In genomic region chr19:21581404-21581803, GRCm38 (mm10) we compare ENCODE assay signal across 24 mouse cellular contexts.
DNase-seq lines count a peak whose midpoint lies in the region; ATAC-seq lines count a peak whose summit lies in the region.
"Had no signal": no experiment of that assay in that cellular context is flagged by ENCODE, and none has a peak within 500 bp of the region (broad histone marks: within the 10 kb centered on the region; RNA-seq: fewer than 3 reads in every experiment).

No protein-coding gene starts in this region.

- peak overlapping the region; percentile 3; the same call in 1 of the 2 replicates for H3K4me3 ChIP-seq in heart, embryonic 13.5 days
- no peak overlapping the region for H3K4me3 ChIP-seq in midbrain, embryonic 11.5 days (ENCODE audit: low read depth, low read length)
- H3K4me3 ChIP-seq in midbrain, embryonic 14.5 days (replicated peaks; ENCODE audit: low read depth, low read length) = no peak overlapping the region
- H3K4me3 ChIP-seq: embryonic facial prominence, embryonic 15.5 days; erythroblast, embryonic 14.5 days; forebrain, embryonic 12.5 days; heart, embryonic 15.5 days; hindbrain, embryonic 10.5 days; intestine, embryonic 15.5 days had no signal

- peaks cover 21% of the 10 kb centered on the region for H3K4me1 ChIP-seq in heart, embryonic 13.5 days
- H3K4me1 ChIP-seq in midbrain, embryonic 11.5 days (ENCODE audit: control insufficient read depth, insufficient read depth, low read length) = no peaks in the 10 kb centered on the region
- H3K4me1 ChIP-seq in midbrain, embryonic 14.5 days (ENCODE audit: control insufficient read depth, insufficient read depth, low read length) = no peaks in the 10 kb centered on the region
- H3K4me1 ChIP-seq: embryonic facial prominence, embryonic 15.5 days; forebrain, embryonic 12.5 days; hindbrain, embryonic 10.5 days; intestine, embryonic 15.5 days had no signal

- DNase-seq in heart, adult 11 months = peak; percentile 11
- no peak for DNase-seq in heart, postnatal 25 days (ENCODE audit: low spot score)
- DNase-seq in heart, postnatal 4 days = no peak
- peak; percentile 72 for DNase-seq in midbrain, embryonic 11.5 days (ENCODE audit: low spot score, missing footprints)
- no peak for DNase-seq in midbrain, embryonic 14.5 days
- no peak for DNase-seq in adrenal gland, adult (ENCODE audit: inconsistent age in 2 of 2, low spot score in 1 of 2)
- DNase-seq: adrenal gland, adult 2 months; adrenal gland, postnatal 25 days; cerebellum, adult 2 months; cerebellum, postnatal 10 days; embryo, embryonic 11 days; gastrocnemius, postnatal 10 days; kidney, adult 18-20 months had no signal

- no peak overlapping the region; the same call in 1 of the 2 replicates for H3K9ac ChIP-seq in heart, embryonic 13.5 days
- H3K9ac ChIP-seq in midbrain, embryonic 11.5 days (ENCODE audit: low read length) = no peak overlapping the region
- no peak overlapping the region for H3K9ac ChIP-seq in midbrain, embryonic 14.5 days (replicated peaks; ENCODE audit: low read length)
- H3K9ac ChIP-seq: embryonic facial prominence, embryonic 15.5 days; forebrain, embryonic 12.5 days; heart, embryonic 15.5 days; hindbrain, embryonic 14.5 days; intestine, embryonic 15.5 days had no signal

- intact Hi-C loops in heart, postnatal 25 days (cut with DNase I) = no loop called here

- ATAC-seq in heart, embryonic 13.5 days (ENCODE audit: extremely low read depth, insufficient number of reproducible peaks, low FRiP score, low TSS enrichment) = no peak
- ATAC-seq in midbrain, embryonic 11.5 days (ENCODE audit: low FRiP score) = no peak
- ATAC-seq in midbrain, embryonic 14.5 days (ENCODE audit: low FRiP score, low TSS enrichment) = no peak
- ATAC-seq: activated CD4-positive, CD25-positive, alpha-beta regulatory T cell, adult 4 months; forebrain, embryonic 16.5 days; intestine, embryonic 15.5 days; Patski had no signal

- H3K27ac ChIP-seq in heart, embryonic 13.5 days (replicated peaks) = no peak overlapping the region
- no peak overlapping the region for H3K27ac ChIP-seq in midbrain, embryonic 11.5 days (ENCODE audit: low read depth, low read length)
- H3K27ac ChIP-seq in midbrain, embryonic 14.5 days (replicated peaks; ENCODE audit: low read depth, low read length) = no peak overlapping the region
- H3K27ac ChIP-seq: embryonic facial prominence, embryonic 15.5 days; forebrain, embryonic 12.5 days; heart, embryonic 15.5 days; hindbrain, embryonic 10.5 days; hindbrain, embryonic 14.5 days; intestine, embryonic 15.5 days had no signal

- no peaks in the 10 kb centered on the region for H3K36me3 ChIP-seq in heart, embryonic 13.5 days
- H3K36me3 ChIP-seq in midbrain, embryonic 11.5 days (ENCODE audit: control insufficient read depth, insufficient read depth, low read length) = no peaks in the 10 kb centered on the region
- no peaks in the 10 kb centered on the region for H3K36me3 ChIP-seq in midbrain, embryonic 14.5 days (ENCODE audit: control insufficient read depth, insufficient read depth, low read length)
- H3K36me3 ChIP-seq: embryonic facial prominence, embryonic 15.5 days; forebrain, embryonic 12.5 days; heart, embryonic 15.5 days; hindbrain, embryonic 10.5 days; intestine, embryonic 15.5 days had no signal

- H3K27me3 ChIP-seq in heart, embryonic 13.5 days (replicated peaks) = no peaks in the 10 kb centered on the region
- H3K27me3 ChIP-seq in midbrain, embryonic 11.5 days (ENCODE audit: control insufficient read depth, insufficient read depth, low read length) = no peaks in the 10 kb centered on the region
- H3K27me3 ChIP-seq in midbrain, embryonic 14.5 days (ENCODE audit: control insufficient read depth, insufficient read depth, low read length) = no peaks in the 10 kb centered on the region
- H3K27me3 ChIP-seq: embryonic facial prominence, embryonic 15.5 days; forebrain, embryonic 12.5 days; heart, embryonic 15.5 days; intestine, embryonic 15.5 days; Patski had no signal

- peak overlapping the region; percentile 47 for H3K4me2 ChIP-seq in heart, embryonic 13.5 days
- no peak overlapping the region for H3K4me2 ChIP-seq in midbrain, embryonic 11.5 days
- no peak overlapping the region for H3K4me2 ChIP-seq in midbrain, embryonic 14.5 days (ENCODE audit: low read length)
- H3K4me2 ChIP-seq: embryonic facial prominence, embryonic 15.5 days; forebrain, embryonic 12.5 days; hindbrain, embryonic 14.5 days; intestine, embryonic 15.5 days had no signal

- 38% methylated on average over 6 of the region's 6 CpGs for WGBS in heart, embryonic 13.5 days
- WGBS in midbrain, embryonic 11.5 days = 83% methylated on average over 6 of the region's 6 CpGs
- 86% methylated on average over 6 of the region's 6 CpGs for WGBS in midbrain, embryonic 14.5 days

- no peaks in the 10 kb centered on the region for H3K9me3 ChIP-seq in heart, embryonic 13.5 days
- no peaks in the 10 kb centered on the region for H3K9me3 ChIP-seq in midbrain, embryonic 11.5 days (ENCODE audit: control insufficient read depth, low read length)
- H3K9me3 ChIP-seq in midbrain, embryonic 14.5 days (ENCODE audit: control insufficient read depth, low read length) = no peaks in the 10 kb centered on the region
- H3K9me3 ChIP-seq: embryonic facial prominence, embryonic 15.5 days; forebrain, embryonic 12.5 days; heart, embryonic 15.5 days; hindbrain, embryonic 10.5 days; intestine, embryonic 15.5 days had no signal

Comparison
In these comparisons a context has a peak if more than half of its experiments do, and no peak if none do; other contexts are left out.
1. DNase-seq: peak in heart, adult 11 months (single experiment) and midbrain, embryonic 11.5 days (single experiment); none in heart, postnatal 25 days (single experiment), heart, postnatal 4 days (single experiment), midbrain, embryonic 14.5 days (single experiment) and adrenal gland, adult (0 of 2).